21 mouse cellular contexts compared by ENCODE assay signal in the genomic region with DNA sequence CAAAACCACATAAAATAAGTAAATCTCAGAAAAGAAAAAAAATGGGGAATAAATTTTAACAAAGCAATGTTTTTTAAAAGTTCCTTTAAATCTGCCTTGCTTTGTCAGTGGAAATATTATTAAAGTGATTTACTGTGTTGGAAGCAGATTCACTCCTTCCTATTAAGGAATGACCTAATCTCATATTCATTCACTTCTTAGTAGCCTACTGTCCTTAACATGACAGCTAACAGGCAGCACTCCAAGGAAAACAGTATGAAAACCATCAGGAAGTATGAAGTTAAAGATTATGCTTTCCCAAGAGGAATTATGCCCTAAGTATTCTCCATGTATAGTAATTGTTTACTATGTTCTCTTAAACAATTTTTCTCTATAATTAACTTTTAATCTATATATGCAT. TPM values are rescaled to one million over a fixed set of nuclear protein-coding genes. Genes with fewer than 3 reads are reported as not detected.
A peak's percentile ranks its signal among the peaks of the same experiment; 100 is the strongest.
DNase-seq lines count a peak whose midpoint lies in the region; ATAC-seq and TF ChIP-seq lines count a peak whose summit lies in the region.
"Had no signal": no experiment of that assay in that cellular context is flagged by ENCODE, and none has a peak within 500 bp of the region (broad histone marks: within the 10 kb centered on the region; RNA-seq: fewer than 3 reads in every experiment).

No protein-coding gene starts in this region.

- peaks cover 9% of the 10 kb centered on the region; the same call in 1 of the 2 replicates for H3K4me1 ChIP-seq in kidney, embryonic 16.5 days (ENCODE audit: insufficient read depth, low read length)
- H3K4me1 ChIP-seq in embryonic fibroblast, embryonic 13.5 days (ENCODE audit: control insufficient read depth, insufficient read depth, low read length) = peaks cover 3% of the 10 kb centered on the region
- H3K4me1 ChIP-seq: forebrain, embryonic 12.5 days had no signal

- no peak for ATAC-seq in kidney, embryonic 16.5 days (ENCODE audit: low FRiP score, low TSS enrichment)
- ATAC-seq: inflammation-experienced regulatory T-cells, adult 6 months had no signal

- peak; percentile 0 to 35 for DNase-seq in adrenal gland, postnatal 36 days
- DNase-seq in adrenal gland, adult 8-10 months = no peak
- no peak for DNase-seq in kidney, postnatal 25 days
- peak; percentile 6 for DNase-seq in 3134 (ENCODE audit: extremely low read depth, insufficient read length, low spot score)
- DNase-seq in ovary, adult 18-20 months (ENCODE audit: low spot score) = no peak
- DNase-seq: B cell, adult 2 months; cerebellum, adult 18-20 months; cerebellum, postnatal 25 days; embryo, embryonic 11 days; gastrocnemius, postnatal 10 days; heart, adult 11 months; lung, adult 18-20 months; right cerebral cortex, adult 18-20 months; thymus, postnatal 36 days had no signal

- TF ChIP-seq CTCF in embryonic fibroblast, embryonic 13.5 days (IDR thresholded peaks at IDR 0.05; ENCODE audit: borderline replicate concordance, insufficient read depth, low read length) = no peak

- H3K9ac ChIP-seq in kidney, embryonic 16.5 days (replicated peaks; ENCODE audit: low read length) = no peak overlapping the region
- H3K9ac ChIP-seq: forebrain, embryonic 12.5 days had no signal

- no peak for TF ChIP-seq POLR2A in embryonic fibroblast, embryonic 13.5 days (IDR thresholded peaks at IDR 0.05; ENCODE audit: low read depth, low read length)

- H3K4me3 ChIP-seq in kidney, embryonic 16.5 days (ENCODE audit: low read length) = no peak overlapping the region
- no peak overlapping the region for H3K4me3 ChIP-seq in embryonic fibroblast, embryonic 13.5 days (ENCODE audit: insufficient read depth, low read length)
- H3K4me3 ChIP-seq: forebrain, embryonic 12.5 days had no signal

- H3K27me3 ChIP-seq in kidney, embryonic 16.5 days (ENCODE audit: insufficient read depth, low read length) = no peaks in the 10 kb centered on the region
- H3K27me3 ChIP-seq: forebrain, embryonic 12.5 days had no signal

- H3K36me3 ChIP-seq in kidney, embryonic 16.5 days (ENCODE audit: insufficient read depth, low read length) = no peaks in the 10 kb centered on the region
- H3K36me3 ChIP-seq: forebrain, embryonic 12.5 days had no signal

- no peaks in the 10 kb centered on the region for H3K9me3 ChIP-seq in kidney, embryonic 16.5 days (ENCODE audit: low read length)
- H3K9me3 ChIP-seq: forebrain, embryonic 12.5 days had no signal

- H3K4me2 ChIP-seq in kidney, embryonic 16.5 days (replicated peaks; ENCODE audit: low read depth, low read length) = no peak overlapping the region
- H3K4me2 ChIP-seq: forebrain, embryonic 12.5 days; liver, embryonic 11.5 days; midbrain, embryonic 11.5 days had no signal

- H3K27ac ChIP-seq in kidney, embryonic 16.5 days (ENCODE audit: low read length) = peak overlapping the region; percentile 61; the same call in 1 of the 2 replicates
- peak overlapping the region; percentile 78 for H3K27ac ChIP-seq in embryonic fibroblast, embryonic 13.5 days (ENCODE audit: insufficient read depth, low read length)
- H3K27ac ChIP-seq: forebrain, embryonic 12.5 days; macrophage had no signal

RNA-seq across cellular contexts. Expression of a gene that starts 4.3 kb away (rescaled TPM):
- total RNA-seq in adrenal gland, postnatal 36 days (2021) = 10 to 100 TPM; 20.7 to 26.3 TPM
- total RNA-seq in adrenal gland, adult 8-10 months (2022) = 10 to 100 TPM; 19.8 to 27.5 (median 22.7) TPM
- 39.5 and 48.4 TPM in 2 replicates for polyA plus RNA-seq in kidney, embryonic 16.5 days (2015; fragmentation: Nextera tagmentation; extraction: Ambion mirVana)
- 33.0 and 34.6 TPM in 2 replicates for polyA plus RNA-seq in embryonic fibroblast, embryonic 13.5 days (2011; ENCODE audit: insufficient read length, low read depth, missing spikeins)

RNA-seq across cellular contexts. Expression of a gene that starts 4.7 kb away (rescaled TPM):
- total RNA-seq in adrenal gland, postnatal 36 days (2021) = 10 to 100 TPM in 1 of 2 experiments, 1 to 10 TPM in 1; 4.3 to 11.0 TPM
- 10 to 100 TPM in 2 of 4 experiments, 1 to 10 TPM in 2; 5.8 to 11.2 (median 8.4) TPM for total RNA-seq in adrenal gland, adult 8-10 months (2022)
- polyA plus RNA-seq in kidney, embryonic 16.5 days (2015; fragmentation: Nextera tagmentation; extraction: Ambion mirVana) = 16.0 and 17.5 TPM in 2 replicates
- 2.1 and 3.3 TPM in 2 replicates for polyA plus RNA-seq in embryonic fibroblast, embryonic 13.5 days (2011; ENCODE audit: insufficient read length, low read depth, missing spikeins)

Comparison
In these comparisons a context has a peak if more than half of its experiments do, and no peak if none do; other contexts are left out.
1. DNase-seq: peak in adrenal gland, postnatal 36 days (2 of 2) and 3134 (single experiment); none in adrenal gland, adult 8-10 months (single experiment), kidney, postnatal 25 days (0 of 2) and ovary, adult 18-20 months (single experiment).